Mouse (Mus musculus) ZHBTc4 (cell line): Measurements from ENCODE around the gene Slc25a30.

Experiments
- DNase-seq: peaks from one replicate; pipeline ENCODE4 v3.0.0-alpha.2; 2011; ENCODE audit warnings: low read depth, low spot score

Slc25a30 gene

GRCm38 (mm10) chr14:75749123-75749522 is 37.7 kb downstream of the Slc25a30 start:
- DNase-seq = no peak

GRCm38 (mm10) chr14:75747960-75748359 is 38.9 kb downstream of the Slc25a30 start:
- no peak for DNase-seq

GRCm38 (mm10) chr14:75741904-75742303 is 44.9 kb downstream of the Slc25a30 start:
- no peak for DNase-seq

GRCm38 (mm10) chr14:75735597-75735996 is 51.2 kb downstream of the Slc25a30 start:
- DNase-seq = no peak

- no peak for DNase-seq
Measured at GRCm38 (mm10) chr14:75732631-75733030, 54.2 kb downstream of the Slc25a30 start.

GRCm38 (mm10) chr14:75731361-75731760 is 55.5 kb downstream of the Slc25a30 start:
- no peak for DNase-seq

GRCm38 (mm10) chr14:75728111-75728510 is 58.7 kb downstream of the Slc25a30 start:
- no peak for DNase-seq

GRCm38 (mm10) chr14:75727046-75727445 is 59.8 kb downstream of the Slc25a30 start:
- peak; percentile 28 for DNase-seq

GRCm38 (mm10) chr14:75722816-75723215 is 64.0 kb downstream of the Slc25a30 start:
- DNase-seq = no peak

- DNase-seq = peak; percentile 61
Measured at GRCm38 (mm10) chr14:75721977-75722563, 64.8 kb downstream of the Slc25a30 start.

GRCm38 (mm10) chr14:75720121-75720520 is 66.7 kb downstream of the Slc25a30 start:
- DNase-seq = no peak

GRCm38 (mm10) chr14:75716410-75716809 is 70.4 kb downstream of the Slc25a30 start:
- no peak for DNase-seq

- DNase-seq = no peak
Measured at GRCm38 (mm10) chr14:75713661-75714060, 73.2 kb downstream of the Slc25a30 start.

GRCm38 (mm10) chr14:75712687-75713086 is 74.2 kb downstream of the Slc25a30 start:
- DNase-seq = no peak

- no peak for DNase-seq
Measured at GRCm38 (mm10) chr14:75711731-75712130, 75.1 kb downstream of the Slc25a30 start.
